Mouse (Mus musculus): ENCODE data around the gene Baz1a.

GRCm38 (mm10) chr12:55015428-55015827 lies 1.3 kb upstream of the Baz1a start:
- TF ChIP-seq CTCF (IDR thresholded peaks at IDR 0.05; ENCODE audit: low read depth, low read length) (no peak), POLR2A (IDR thresholded peaks at IDR 0.05; ENCODE audit: extremely low read depth, insufficient read depth, low read length) (no peak)

Data from liver, adult 2 months (tissue).